Mouse (Mus musculus): ENCODE measurements at regions not wholly inside any gene's neighbourhood (a gene's known extent, or its start where the extent isn't known, plus 50 kb on each side); places are given as distances from the start of the nearest gene placed in this dataset.

GRCm38 (mm10) chr10:117483091-117483600 lies 103.3 kb upstream of the Cpsf6 start:
- Histone ChIP-seq H3K4me1 (ENCODE audit: control insufficient read depth, insufficient read depth, low read length) (no peaks in the 10 kb centered on the region), H3K4me3 (replicated peaks; ENCODE audit: control insufficient read depth, low read depth, low read length) (no peak overlapping the region), H3K27ac (ENCODE audit: control insufficient read depth, insufficient read depth, low read depth, low read length, poor library complexity) (no peak overlapping the region)
- 92% methylated on average over 4 of the region's 4 CpGs for WGBS
- no peak for TF ChIP-seq POLR2A (IDR thresholded peaks at IDR 0.05; ENCODE audit: borderline replicate concordance, control insufficient read depth, low read depth, low read length)
- TF ChIP-seq CTCF (IDR thresholded peaks at IDR 0.05; ENCODE audit: control insufficient read depth, insufficient read depth, low read length), result no peak

- TF ChIP-seq CTCF (IDR thresholded peaks at IDR 0.05; ENCODE audit: control insufficient read depth, insufficient read depth, low read length) (no peak), POLR2A (IDR thresholded peaks at IDR 0.05; ENCODE audit: borderline replicate concordance, control insufficient read depth, low read depth, low read length) (no peak)
These were observed 102.5 kb upstream of the Cpsf6 start for GRCm38 (mm10) chr10:117482361-117482760.

GRCm38 (mm10) chr10:117481341-117481990 lies 101.7 kb upstream of the Cpsf6 start:
- H3K4me1 ChIP-seq (ENCODE audit: control insufficient read depth, insufficient read depth, low read length), result no peaks in the 10 kb centered on the region
- 76% methylated on average over 5 of the region's 5 CpGs for WGBS
- H3K4me3 ChIP-seq (replicated peaks; ENCODE audit: control insufficient read depth, low read depth, low read length), result no peak overlapping the region
- no peak overlapping the region for H3K27ac ChIP-seq (ENCODE audit: control insufficient read depth, insufficient read depth, low read depth, low read length, poor library complexity)
- no peak for TF ChIP-seq POLR2A (IDR thresholded peaks at IDR 0.05; ENCODE audit: borderline replicate concordance, control insufficient read depth, low read depth, low read length)
- TF ChIP-seq CTCF (IDR thresholded peaks at IDR 0.05; ENCODE audit: control insufficient read depth, insufficient read depth, low read length), result no peak

More at GRCm38 (mm10) chr10:117482361-117482760, 102.5 kb upstream of the Cpsf6 start:
- H3K27ac ChIP-seq (ENCODE audit: control insufficient read depth, insufficient read depth, low read depth, low read length, poor library complexity), result no peak overlapping the region
- 74% methylated on average over 3 of the region's 3 CpGs for WGBS
- no peak overlapping the region for H3K4me3 ChIP-seq (replicated peaks; ENCODE audit: control insufficient read depth, low read depth, low read length)
- H3K4me1 ChIP-seq (ENCODE audit: control insufficient read depth, insufficient read depth, low read length), result no peaks in the 10 kb centered on the region

GRCm38 (mm10) chr10:117480456-117480850 lies 100.6 kb upstream of the Cpsf6 start:
- no peak overlapping the region for H3K4me3 ChIP-seq (replicated peaks; ENCODE audit: control insufficient read depth, low read depth, low read length)
- TF ChIP-seq POLR2A (IDR thresholded peaks at IDR 0.05; ENCODE audit: borderline replicate concordance, control insufficient read depth, low read depth, low read length) (no peak), CTCF (IDR thresholded peaks at IDR 0.05; ENCODE audit: control insufficient read depth, insufficient read depth, low read length) (no peak)
- no peaks in the 10 kb centered on the region for H3K4me1 ChIP-seq (ENCODE audit: control insufficient read depth, insufficient read depth, low read length)
- no peak overlapping the region for H3K27ac ChIP-seq (ENCODE audit: control insufficient read depth, insufficient read depth, low read depth, low read length, poor library complexity)
- WGBS, result 84% methylated on average over 5 of the region's 5 CpGs

GRCm38 (mm10) chr10:117479721-117480455 lies 100.1 kb upstream of the Cpsf6 start:
- Histone ChIP-seq H3K27ac (ENCODE audit: control insufficient read depth, insufficient read depth, low read depth, low read length, poor library complexity) (no peak overlapping the region), H3K4me1 (ENCODE audit: control insufficient read depth, insufficient read depth, low read length) (no peaks in the 10 kb centered on the region), H3K4me3 (replicated peaks; ENCODE audit: control insufficient read depth, low read depth, low read length) (no peak overlapping the region)
- TF ChIP-seq POLR2A (IDR thresholded peaks at IDR 0.05; ENCODE audit: borderline replicate concordance, control insufficient read depth, low read depth, low read length), result no peak
- no peak for TF ChIP-seq CTCF (IDR thresholded peaks at IDR 0.05; ENCODE audit: control insufficient read depth, insufficient read depth, low read length)
- WGBS, result 86% methylated on average over 12 of the region's 12 CpGs

- TF ChIP-seq POLR2A (IDR thresholded peaks at IDR 0.05; ENCODE audit: borderline replicate concordance, control insufficient read depth, low read depth, low read length), result no peak
- no peak for TF ChIP-seq CTCF (IDR thresholded peaks at IDR 0.05; ENCODE audit: control insufficient read depth, insufficient read depth, low read length)
- H3K27ac ChIP-seq (ENCODE audit: control insufficient read depth, insufficient read depth, low read depth, low read length, poor library complexity), result no peak overlapping the region
- no peak overlapping the region for H3K4me3 ChIP-seq (replicated peaks; ENCODE audit: control insufficient read depth, low read depth, low read length)
- 43% methylated on average over 4 of the region's 4 CpGs for WGBS
- no peaks in the 10 kb centered on the region for H3K4me1 ChIP-seq (ENCODE audit: control insufficient read depth, insufficient read depth, low read length)
These were observed 99.1 kb upstream of the Cpsf6 start for GRCm38 (mm10) chr10:117478931-117479280.

- 91% methylated on average over 23 of the region's 23 CpGs for WGBS
- Histone ChIP-seq H3K4me3 (replicated peaks; ENCODE audit: control insufficient read depth, low read depth, low read length) (no peak overlapping the region), H3K27ac (ENCODE audit: control insufficient read depth, insufficient read depth, low read depth, low read length, poor library complexity) (no peak overlapping the region), H3K4me1 (ENCODE audit: control insufficient read depth, insufficient read depth, low read length) (no peaks in the 10 kb centered on the region)
- TF ChIP-seq POLR2A (IDR thresholded peaks at IDR 0.05; ENCODE audit: borderline replicate concordance, control insufficient read depth, low read depth, low read length), result no peak
- no peak for TF ChIP-seq CTCF (IDR thresholded peaks at IDR 0.05; ENCODE audit: control insufficient read depth, insufficient read depth, low read length)
These were observed 98.6 kb upstream of the Cpsf6 start for GRCm38 (mm10) chr10:117478202-117478930.

Data from bone marrow, adult 2 months (tissue).